Mouse (Mus musculus): ENCODE data around the gene Casp6. TPM values are rescaled to one million over a fixed set of nuclear protein-coding genes. Genes with fewer than 3 reads are reported as not detected.

Gene Casp6
- polyA plus RNA-seq, 1 experiment from 2014 or later = 20.8 TPM

- no peak overlapping the region for H3K9ac ChIP-seq (ENCODE audit: low read depth, low read length)
- no peaks in the 10 kb centered on the region for H3K4me1 ChIP-seq (ENCODE audit: control insufficient read depth, insufficient read depth, low read depth, low read length)
- no peaks in the 10 kb centered on the region for H3K9me3 ChIP-seq (ENCODE audit: control insufficient read depth, low read length)
- H3K4me3 ChIP-seq (ENCODE audit: low read length) = no peak overlapping the region
- no peaks in the 10 kb centered on the region for H3K36me3 ChIP-seq (ENCODE audit: control insufficient read depth, insufficient read depth, low read length)
- no peak overlapping the region for H3K27ac ChIP-seq (ENCODE audit: low read depth, low read length)
- ATAC-seq = no peak
- WGBS = 54% methylated on average over 3 of the region's 3 CpGs
- H3K27me3 ChIP-seq (replicated peaks; ENCODE audit: control insufficient read depth, insufficient read depth, low read length) = no peaks in the 10 kb centered on the region
- H3K4me2 ChIP-seq (ENCODE audit: low read length) = no peak overlapping the region
Observed at GRCm38 (mm10) chr3:129937848-129938247, 36.6 kb downstream of the Casp6 start.

GRCm38 (mm10) chr3:129939058-129939457 lies 37.8 kb downstream of the Casp6 start:
- H3K4me2 ChIP-seq (ENCODE audit: low read length) = no peak overlapping the region
- H3K27me3 ChIP-seq (replicated peaks; ENCODE audit: control insufficient read depth, insufficient read depth, low read length) = no peaks in the 10 kb centered on the region
- H3K36me3 ChIP-seq (ENCODE audit: control insufficient read depth, insufficient read depth, low read length) = no peaks in the 10 kb centered on the region
- no peaks in the 10 kb centered on the region for H3K4me1 ChIP-seq (ENCODE audit: control insufficient read depth, insufficient read depth, low read depth, low read length)
- no peak overlapping the region for H3K4me3 ChIP-seq (ENCODE audit: low read length)
- H3K9me3 ChIP-seq (ENCODE audit: control insufficient read depth, low read length) = no peaks in the 10 kb centered on the region
- H3K27ac ChIP-seq (ENCODE audit: low read depth, low read length) = no peak overlapping the region
- no peak for ATAC-seq
- H3K9ac ChIP-seq (ENCODE audit: low read depth, low read length) = no peak overlapping the region
- WGBS = 50% methylated on average over 7 of the region's 7 CpGs

- no peak overlapping the region for H3K4me3 ChIP-seq (ENCODE audit: low read length)
Observed at GRCm38 (mm10) chr3:129940780-129941179, 39.6 kb downstream of the Casp6 start.

GRCm38 (mm10) chr3:129941291-129941690 lies 40.1 kb downstream of the Casp6 start:
- H3K4me1 ChIP-seq (ENCODE audit: control insufficient read depth, insufficient read depth, low read depth, low read length) = no peaks in the 10 kb centered on the region
- H3K27me3 ChIP-seq (replicated peaks; ENCODE audit: control insufficient read depth, insufficient read depth, low read length) = no peaks in the 10 kb centered on the region
- WGBS = 97% methylated on average over 1 of the region's 1 CpGs
- H3K4me2 ChIP-seq (ENCODE audit: low read length) = no peak overlapping the region
- no peak overlapping the region for H3K4me3 ChIP-seq (ENCODE audit: low read length)
- H3K36me3 ChIP-seq (ENCODE audit: control insufficient read depth, insufficient read depth, low read length) = no peaks in the 10 kb centered on the region
- H3K27ac ChIP-seq (ENCODE audit: low read depth, low read length) = no peak overlapping the region
- no peaks in the 10 kb centered on the region for H3K9me3 ChIP-seq (ENCODE audit: control insufficient read depth, low read length)
- no peak for ATAC-seq
- H3K9ac ChIP-seq (ENCODE audit: low read depth, low read length) = no peak overlapping the region

More at GRCm38 (mm10) chr3:129940780-129941179, 39.6 kb downstream of the Casp6 start:
- Histone ChIP-seq H3K36me3 (ENCODE audit: control insufficient read depth, insufficient read depth, low read length) (no peaks in the 10 kb centered on the region), H3K4me1 (ENCODE audit: control insufficient read depth, insufficient read depth, low read depth, low read length) (no peaks in the 10 kb centered on the region), H3K27ac (ENCODE audit: low read depth, low read length) (no peak overlapping the region), H3K9ac (ENCODE audit: low read depth, low read length) (no peak overlapping the region), H3K9me3 (ENCODE audit: control insufficient read depth, low read length) (no peaks in the 10 kb centered on the region), H3K4me2 (ENCODE audit: low read length) (no peak overlapping the region), H3K27me3 (replicated peaks; ENCODE audit: control insufficient read depth, insufficient read depth, low read length) (no peaks in the 10 kb centered on the region)
- no peak for ATAC-seq
- WGBS = 92% methylated on average over 2 of the region's 2 CpGs

GRCm38 (mm10) chr3:129943813-129944212 lies 42.6 kb downstream of the Casp6 start:
- no peaks in the 10 kb centered on the region for H3K36me3 ChIP-seq (ENCODE audit: control insufficient read depth, insufficient read depth, low read length)
- H3K27me3 ChIP-seq (replicated peaks; ENCODE audit: control insufficient read depth, insufficient read depth, low read length) = no peaks in the 10 kb centered on the region
- H3K9me3 ChIP-seq (ENCODE audit: control insufficient read depth, low read length) = no peaks in the 10 kb centered on the region
- no peak overlapping the region for H3K4me3 ChIP-seq (ENCODE audit: low read length)
- no peak overlapping the region for H3K27ac ChIP-seq (ENCODE audit: low read depth, low read length)
- WGBS = 87% methylated on average over 4 of the region's 4 CpGs
- no peak overlapping the region for H3K4me2 ChIP-seq (ENCODE audit: low read length)
- no peaks in the 10 kb centered on the region for H3K4me1 ChIP-seq (ENCODE audit: control insufficient read depth, insufficient read depth, low read depth, low read length)
- H3K9ac ChIP-seq (ENCODE audit: low read depth, low read length) = no peak overlapping the region
- ATAC-seq = no peak

- no peak overlapping the region for H3K9ac ChIP-seq (ENCODE audit: low read depth, low read length)
- H3K4me1 ChIP-seq (ENCODE audit: control insufficient read depth, insufficient read depth, low read depth, low read length) = no peaks in the 10 kb centered on the region
- no peak for ATAC-seq
Observed at GRCm38 (mm10) chr3:129946217-129946914, 45.1 kb downstream of the Casp6 start.

GRCm38 (mm10) chr3:129948359-129948758 lies 47.1 kb downstream of the Casp6 start:
- Histone ChIP-seq H3K27me3 (replicated peaks; ENCODE audit: control insufficient read depth, insufficient read depth, low read length) (no peaks in the 10 kb centered on the region), H3K4me3 (ENCODE audit: low read length) (no peak overlapping the region), H3K27ac (ENCODE audit: low read depth, low read length) (no peak overlapping the region), H3K9me3 (ENCODE audit: control insufficient read depth, low read length) (no peaks in the 10 kb centered on the region), H3K9ac (ENCODE audit: low read depth, low read length) (no peak overlapping the region), H3K4me1 (ENCODE audit: control insufficient read depth, insufficient read depth, low read depth, low read length) (no peaks in the 10 kb centered on the region), H3K36me3 (ENCODE audit: control insufficient read depth, insufficient read depth, low read length) (no peaks in the 10 kb centered on the region), H3K4me2 (ENCODE audit: low read length) (no peak overlapping the region)
- ATAC-seq = no peak
- 85% methylated on average over 5 of the region's 5 CpGs for WGBS

More at GRCm38 (mm10) chr3:129946217-129946914, 45.1 kb downstream of the Casp6 start:
- WGBS = 74% methylated on average over 5 of the region's 5 CpGs
- H3K9me3 ChIP-seq (ENCODE audit: control insufficient read depth, low read length) = no peaks in the 10 kb centered on the region
- no peak overlapping the region for H3K4me2 ChIP-seq (ENCODE audit: low read length)
- no peaks in the 10 kb centered on the region for H3K36me3 ChIP-seq (ENCODE audit: control insufficient read depth, insufficient read depth, low read length)
- H3K27ac ChIP-seq (ENCODE audit: low read depth, low read length) = no peak overlapping the region
- H3K27me3 ChIP-seq (replicated peaks; ENCODE audit: control insufficient read depth, insufficient read depth, low read length) = no peaks in the 10 kb centered on the region
- H3K4me3 ChIP-seq (ENCODE audit: low read length) = no peak overlapping the region

GRCm38 (mm10) chr3:129949158-129949773 lies 48.0 kb downstream of the Casp6 start:
- no peak overlapping the region for H3K4me2 ChIP-seq (ENCODE audit: low read length)
- no peaks in the 10 kb centered on the region for H3K9me3 ChIP-seq (ENCODE audit: control insufficient read depth, low read length)
- H3K27ac ChIP-seq (ENCODE audit: low read depth, low read length) = no peak overlapping the region
- H3K9ac ChIP-seq (ENCODE audit: low read depth, low read length) = no peak overlapping the region
- no peaks in the 10 kb centered on the region for H3K4me1 ChIP-seq (ENCODE audit: control insufficient read depth, insufficient read depth, low read depth, low read length)
- no peak for ATAC-seq
- no peaks in the 10 kb centered on the region for H3K36me3 ChIP-seq (ENCODE audit: control insufficient read depth, insufficient read depth, low read length)
- WGBS = 88% methylated on average over 5 of the region's 5 CpGs
- no peak overlapping the region for H3K4me3 ChIP-seq (ENCODE audit: low read length)
- H3K27me3 ChIP-seq (replicated peaks; ENCODE audit: control insufficient read depth, insufficient read depth, low read length) = no peaks in the 10 kb centered on the region

- Histone ChIP-seq H3K4me1 (ENCODE audit: control insufficient read depth, insufficient read depth, low read depth, low read length) (no peaks in the 10 kb centered on the region), H3K9me3 (ENCODE audit: control insufficient read depth, low read length) (no peaks in the 10 kb centered on the region), H3K27ac (ENCODE audit: low read depth, low read length) (no peak overlapping the region), H3K9ac (ENCODE audit: low read depth, low read length) (no peak overlapping the region), H3K4me2 (ENCODE audit: low read length) (no peak overlapping the region), H3K4me3 (ENCODE audit: low read length) (no peak overlapping the region), H3K36me3 (ENCODE audit: control insufficient read depth, insufficient read depth, low read length) (no peaks in the 10 kb centered on the region), H3K27me3 (replicated peaks; ENCODE audit: control insufficient read depth, insufficient read depth, low read length) (no peaks in the 10 kb centered on the region)
- no peak for ATAC-seq
- whole genome bisulfite sequencing = 87% methylated on average over 4 of the region's 4 CpGs
Observed at GRCm38 (mm10) chr3:129953296-129953695, 52.1 kb downstream of the Casp6 start.

Data from hindbrain, embryonic 16.5 days (tissue).